Mouse (Mus musculus): ENCODE data around the gene Foxl1. TPM values are rescaled to one million over a fixed set of nuclear protein-coding genes. Genes with fewer than 3 reads are reported as not detected.

The Foxl1 gene
- polyA plus RNA-seq, 1 experiment from 2014 or later, result 7.9 TPM

DNA sequence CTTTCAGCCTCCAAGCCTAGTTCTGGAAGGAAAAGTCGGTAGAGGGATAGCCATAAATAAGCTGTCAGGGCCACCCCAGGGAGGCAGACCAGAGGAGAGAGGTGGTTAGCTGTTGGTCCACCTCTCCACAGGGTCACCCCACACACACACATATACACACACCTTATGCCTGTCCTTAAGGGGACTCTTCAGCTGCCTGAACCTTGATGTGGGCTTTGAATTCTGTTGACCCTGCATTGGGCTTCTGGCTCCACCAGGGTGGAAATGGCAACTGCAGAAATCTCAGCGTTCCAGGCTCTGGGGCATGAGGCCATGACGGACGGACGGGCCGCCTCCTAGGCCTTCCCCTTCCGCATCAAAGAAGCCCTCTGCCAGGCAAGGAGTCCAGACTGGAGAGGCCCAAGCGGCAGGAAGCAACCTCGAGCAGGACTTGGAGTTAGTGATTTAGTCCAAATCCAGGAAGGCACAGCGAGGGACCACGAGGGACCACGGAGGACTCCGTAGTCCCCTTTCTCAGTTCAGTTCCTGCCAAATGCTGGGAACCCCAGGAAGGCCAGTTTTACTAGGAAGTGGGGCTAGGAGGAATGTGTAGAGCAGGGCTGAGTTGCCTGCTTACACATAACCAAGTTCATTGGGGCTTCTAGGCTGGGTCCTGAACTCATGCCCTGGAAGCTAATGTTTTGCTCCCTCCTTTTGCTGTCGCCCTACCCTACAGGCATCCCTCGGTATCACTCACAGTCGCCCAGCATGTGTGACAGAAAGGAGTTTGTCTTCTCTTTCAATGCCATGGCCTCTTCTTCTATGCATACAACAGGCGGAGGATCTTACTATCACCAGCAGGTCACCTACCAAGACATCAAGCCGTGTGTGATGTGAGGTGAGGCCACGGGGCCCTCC is 41.5 kb upstream of the Foxl1 start:
- Histone ChIP-seq H3K36me3 (ENCODE audit: insufficient read depth) (peaks cover 44% of the 10 kb centered on the region), H3K9ac (peak overlapping the region; percentile 87), H3K27me3 (ENCODE audit: insufficient read depth, low read length) (peaks cover 80% of the 10 kb centered on the region), H3K4me1 (ENCODE audit: insufficient read depth) (peaks cover 8% of the 10 kb centered on the region), H3K9me3 (ENCODE audit: low read depth, low read length) (no peaks in the 10 kb centered on the region), H3K4me3 (ENCODE audit: low read depth, low read length) (peak overlapping the region; percentile 76), H3K27ac (ENCODE audit: low read depth) (peak overlapping the region; percentile 99), H3K4me2 (peak overlapping the region; percentile 84)
- ATAC-seq (ENCODE audit: insufficient read depth), result no peak
- 10% methylated on average over 19 of the region's 19 CpGs for WGBS
- peak; percentile 57 for DNase-seq
- TF ChIP-seq CTCF (IDR thresholded peaks at IDR 0.05; ENCODE audit: low read depth), result no peak

GRCm38 (mm10) chr8:121088281-121088680 is 39.5 kb upstream of the Foxl1 start:
- WGBS, result 5% methylated on average over 8 of the region's 8 CpGs
- H3K27ac ChIP-seq (ENCODE audit: low read depth), result peak overlapping the region; percentile 55; the same call in 1 of the 2 replicates
- H3K4me3 ChIP-seq (ENCODE audit: low read depth, low read length), result peak overlapping the region; percentile 76

GRCm38 (mm10) chr8:121088871-121089630 is 38.7 kb upstream of the Foxl1 start:
- peak overlapping the region; percentile 82 for H3K27ac ChIP-seq (ENCODE audit: low read depth)
- ATAC-seq (ENCODE audit: insufficient read depth) (no peak), DNase-seq (peak; percentile 60)
- peaks cover 8% of the 10 kb centered on the region for H3K4me1 ChIP-seq (ENCODE audit: insufficient read depth)
- H3K4me2 ChIP-seq, result peak overlapping the region; percentile 84
- H3K4me3 ChIP-seq (ENCODE audit: low read depth, low read length), result peak overlapping the region; percentile 76
- peak overlapping the region; percentile 87 for H3K9ac ChIP-seq
- H3K36me3 ChIP-seq (ENCODE audit: insufficient read depth), result peaks cover 44% of the 10 kb centered on the region
- WGBS, result 6% methylated on average over 40 of the region's 40 CpGs
- TF ChIP-seq CTCF (IDR thresholded peaks at IDR 0.05; ENCODE audit: low read depth), result no peak
- H3K27me3 ChIP-seq (ENCODE audit: insufficient read depth, low read length), result peaks cover 68% of the 10 kb centered on the region
- H3K9me3 ChIP-seq (ENCODE audit: low read depth, low read length), result no peaks in the 10 kb centered on the region

More at GRCm38 (mm10) chr8:121088281-121088680, 39.5 kb upstream of the Foxl1 start:
- H3K9ac ChIP-seq, result peak overlapping the region; percentile 87
- H3K36me3 ChIP-seq (ENCODE audit: insufficient read depth), result peaks cover 44% of the 10 kb centered on the region
- H3K9me3 ChIP-seq (ENCODE audit: low read depth, low read length), result no peaks in the 10 kb centered on the region
- DNase-seq (no peak), ATAC-seq (ENCODE audit: insufficient read depth) (no peak)
- H3K27me3 ChIP-seq (ENCODE audit: insufficient read depth, low read length), result peaks cover 75% of the 10 kb centered on the region
- no peak for TF ChIP-seq CTCF (IDR thresholded peaks at IDR 0.05; ENCODE audit: low read depth)
- H3K4me1 ChIP-seq (ENCODE audit: insufficient read depth), result peaks cover 8% of the 10 kb centered on the region
- H3K4me2 ChIP-seq, result peak overlapping the region; percentile 84

DNA sequence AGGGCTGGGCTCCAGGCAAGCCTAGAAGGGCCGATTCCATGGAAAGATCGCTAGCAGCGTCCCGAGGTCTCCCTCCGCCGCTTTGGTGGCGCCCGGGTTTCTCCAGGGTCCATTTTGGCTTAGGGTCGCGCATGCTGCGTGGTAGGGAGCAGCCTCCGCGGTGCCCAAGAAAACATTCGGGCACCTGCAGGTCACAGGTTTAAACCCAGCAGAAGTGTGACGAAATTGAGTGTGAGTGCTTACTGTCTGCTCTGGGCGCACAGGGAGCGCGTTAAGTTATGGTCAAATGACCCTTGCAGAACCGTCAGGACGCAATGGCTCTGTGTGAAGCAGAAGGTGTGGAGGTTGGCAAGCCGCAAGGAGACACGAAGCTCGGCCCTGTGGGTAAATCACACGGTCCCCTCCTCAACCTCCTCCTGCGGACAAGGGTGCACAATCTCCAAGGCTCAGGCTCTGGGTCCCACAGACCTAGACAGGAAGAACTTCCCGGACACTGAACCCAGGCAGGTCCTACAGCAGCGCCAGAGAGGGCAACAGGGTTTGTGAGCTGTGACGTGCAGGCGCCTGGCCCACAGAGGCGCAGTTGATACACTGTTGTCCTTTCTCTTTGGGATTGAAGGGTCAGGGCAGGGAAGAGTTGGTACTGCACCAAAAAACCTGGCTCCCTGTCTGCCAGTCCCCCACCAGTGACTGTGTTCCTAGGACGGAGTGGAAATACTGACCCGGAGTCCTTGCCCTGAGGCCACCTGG is 37.9 kb upstream of the Foxl1 start:
- ATAC-seq (ENCODE audit: insufficient read depth), result no peak
- Histone ChIP-seq H3K27ac (ENCODE audit: low read depth) (peak overlapping the region; percentile 82), H3K4me1 (ENCODE audit: insufficient read depth) (peaks cover 8% of the 10 kb centered on the region), H3K36me3 (ENCODE audit: insufficient read depth) (peaks cover 44% of the 10 kb centered on the region), H3K9me3 (ENCODE audit: low read depth, low read length) (no peaks in the 10 kb centered on the region), H3K9ac (peak overlapping the region; percentile 87), H3K4me2 (peak overlapping the region; percentile 84), H3K4me3 (ENCODE audit: low read depth, low read length) (peak overlapping the region; percentile 76), H3K27me3 (ENCODE audit: insufficient read depth, low read length) (peaks cover 61% of the 10 kb centered on the region)
- peak; percentile 52 for DNase-seq
- WGBS, result 10% methylated on average over 32 of the region's 32 CpGs
- TF ChIP-seq CTCF (IDR thresholded peaks at IDR 0.05; ENCODE audit: low read depth), result no peak

DNA sequence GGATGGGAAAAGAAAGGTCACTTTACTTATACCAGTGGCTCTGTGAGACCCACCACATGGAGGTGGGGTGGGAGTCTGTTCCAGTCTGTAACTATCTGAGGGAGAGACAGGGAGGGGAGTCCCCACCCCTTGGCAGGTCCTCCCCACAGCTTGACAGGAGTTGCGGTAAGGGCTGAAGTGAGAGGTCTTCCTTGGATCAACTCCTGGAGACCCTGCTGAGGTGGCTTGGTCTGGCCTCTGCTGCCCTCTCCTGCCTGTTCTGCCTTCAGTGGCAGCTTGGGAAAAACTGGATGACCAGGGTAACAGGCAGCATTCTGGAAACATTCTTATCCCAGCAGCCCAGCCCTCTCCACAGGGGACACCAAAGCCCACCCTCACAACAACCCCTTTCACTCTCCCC is 37.0 kb upstream of the Foxl1 start:
- 16% methylated on average over 1 of the region's 1 CpGs for WGBS
- H3K27me3 ChIP-seq (ENCODE audit: insufficient read depth, low read length), result peaks cover 52% of the 10 kb centered on the region
- DNase-seq, result peak; percentile 65
- peaks cover 38% of the 10 kb centered on the region for H3K36me3 ChIP-seq (ENCODE audit: insufficient read depth)
- H3K4me3 ChIP-seq (ENCODE audit: low read depth, low read length), result 0 out of 2 replicates have a peak overlapping the region, but pooled peaks have one; percentile 76
- peak overlapping the region; percentile 82 for H3K27ac ChIP-seq (ENCODE audit: low read depth)
- H3K9ac ChIP-seq, result peak overlapping the region; percentile 87; the same call in 1 of the 2 replicates
- peak; percentile 59 for TF ChIP-seq CTCF (IDR thresholded peaks at IDR 0.05; ENCODE audit: low read depth)
- H3K4me2 ChIP-seq, result peak overlapping the region; percentile 84
- H3K4me1 ChIP-seq (ENCODE audit: insufficient read depth), result peaks cover 8% of the 10 kb centered on the region
- 0 out of 2 replicates have a peak, but pooled peaks have one; percentile 9 for ATAC-seq (ENCODE audit: insufficient read depth)
- no peaks in the 10 kb centered on the region for H3K9me3 ChIP-seq (ENCODE audit: low read depth, low read length)

GRCm38 (mm10) chr8:121092141-121092540 is 35.6 kb upstream of the Foxl1 start:
- H3K4me3 ChIP-seq (ENCODE audit: low read depth, low read length), result no peak overlapping the region
- TF ChIP-seq CTCF (IDR thresholded peaks at IDR 0.05; ENCODE audit: low read depth), result no peak
- no peaks in the 10 kb centered on the region for H3K9me3 ChIP-seq (ENCODE audit: low read depth, low read length)
- no peak overlapping the region for H3K9ac ChIP-seq
- H3K4me2 ChIP-seq, result peak overlapping the region; percentile 84
- peaks cover 40% of the 10 kb centered on the region for H3K27me3 ChIP-seq (ENCODE audit: insufficient read depth, low read length)
- peak overlapping the region; percentile 42; the same call in 1 of the 2 replicates for H3K27ac ChIP-seq (ENCODE audit: low read depth)
- H3K36me3 ChIP-seq (ENCODE audit: insufficient read depth), result peaks cover 25% of the 10 kb centered on the region
- ATAC-seq (ENCODE audit: insufficient read depth) (peak; percentile 37; the same call in 1 of the 2 replicates), DNase-seq (peak; percentile 71)
- WGBS, result 21% methylated on average over 6 of the region's 6 CpGs
- H3K4me1 ChIP-seq (ENCODE audit: insufficient read depth), result peaks cover 8% of the 10 kb centered on the region
